Mouse (Mus musculus): ENCODE data around the gene Slc17a2.

DNA sequence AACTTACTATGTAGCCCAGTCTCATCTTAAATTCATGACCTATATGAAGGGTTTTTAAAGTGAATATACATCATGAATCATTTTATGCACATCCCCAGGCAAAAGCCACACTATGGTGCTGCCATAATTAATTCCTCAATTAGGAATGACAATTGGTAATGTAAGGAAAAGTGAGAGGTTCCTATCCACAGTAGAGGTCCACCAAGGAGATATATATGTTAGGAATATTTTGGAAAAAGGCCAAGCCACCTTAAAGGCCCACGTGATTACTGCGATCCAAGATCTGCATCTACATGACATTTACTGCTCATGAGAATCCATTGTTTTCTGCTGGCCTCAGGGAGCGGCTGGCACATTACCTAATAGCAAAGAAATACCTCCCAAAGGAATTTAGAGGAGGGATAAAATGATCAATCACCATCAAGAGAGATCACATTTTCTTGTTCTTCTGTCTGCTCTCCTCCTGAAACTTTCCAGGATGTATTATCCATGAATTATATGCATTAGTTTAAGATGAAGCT, 47.5 kb upstream of the Slc17a2 start:
- TF ChIP-seq CTCF (IDR thresholded peaks at IDR 0.05; ENCODE audit: low read depth, low read length), result no peak
- TF ChIP-seq POLR2A (IDR thresholded peaks at IDR 0.05; ENCODE audit: borderline replicate concordance, low read depth, low read length), result no peak

All from bone marrow macrophage, adult 2 months (primary cell).